Mouse (Mus musculus): Measurements from ENCODE around the gene Olfr362.
"Not testable (repeated sequence)": the region's sequence is repeated elsewhere in the genome, so short reads cannot be mapped to it uniquely, and the experiment has no call there.

The Olfr362 gene

GRCm38 (mm10) chr2:37117810-37118209 lies at the start of gene Olfr362:
Gene Olfr362 (minus strand): TSS chr2:37117910.
- no peak for DNase-seq (ENCODE audit: low spot score)

- DNase-seq (ENCODE audit: low spot score) = no peak
These were observed 21.3 kb upstream of the Olfr362 start, which contains the start of gene Olfr364-ps1 for GRCm38 (mm10) chr2:37139022-37139421. Gene Olfr364-ps1 (plus strand): TSS chr2:37139322.

GRCm38 (mm10) chr2:37089190-37089589 lies 28.5 kb downstream of the Olfr362 start, which contains the start of gene Olfr361:
Gene Olfr361 (minus strand): TSS chr2:37089290.
- DNase-seq (ENCODE audit: low spot score) = not testable (repeated sequence)

GRCm38 (mm10) chr2:37065446-37065845 lies 52.3 kb downstream of the Olfr362 start, which contains the start of gene Olfr360:
Gene Olfr360 (plus strand): TSS chr2:37065746.
- DNase-seq (ENCODE audit: low spot score) = no peak
